Mouse (Mus musculus) Patski (cell line): Measurements from ENCODE around the gene Gm10964. TPM values are rescaled to one million over a fixed set of nuclear protein-coding genes. Genes with fewer than 3 reads are reported as not detected.
A peak's percentile ranks its signal among the peaks of the same experiment; 100 is the strongest.
"Not testable (repeated sequence)": the region's sequence is repeated elsewhere in the genome, so short reads cannot be mapped to it uniquely, and the experiment has no call there.

Experiments
- ATAC-seq: fragments of 100-300 bp; one replicate; pipeline ENCODE4 v1.8.0; 2021
- CTCF ChIA-PET: fragments of 350-600 bp; sonication (Branson Sonifier 250); formaldehyde crosslinking; loops from one replicate; lab custom pipeline; 2022; ENCODE audit warnings: inconsistent platforms; lab: Charles Lee
- POLR2A ChIA-PET: fragments of 350-600 bp; sonication (Branson Sonifier 250); formaldehyde crosslinking; loops from one replicate; lab custom pipeline; 2022; ENCODE audit warnings: antibody characterized with exemption, inconsistent platforms; lab: Charles Lee
- DNase-seq: peaks from one replicate; pipeline ENCODE4 v3.0.0-alpha.2; 2011; ENCODE audit warnings: low read depth, low spot score
- H3K27me3 ChIP-seq: fragments of 371-371 bp; one replicate; pipeline ENCODE4 v1.5.1; 2021
- CTCF ChIP-seq: fragments of 100-300 bp; IDR thresholded peaks from one replicate; pipeline ENCODE4 v1.5.1; 2021
- in situ Hi-C: fragments of 300-500 bp; cut with MboI; formaldehyde crosslinking; loops from 3 replicates; pipeline ENCODE4 v1.11.1; 2018; ENCODE audit warnings: low pct_unique_long_range_greater_than_20kb, mixed read lengths
- polyA plus RNA-seq: library from polyadenylated mRNA; unstranded; gene quantifications from one replicate; pipeline ENCODE4 v1.2.3, GENCODE M21; 2021

Gene Gm10964
- polyA plus RNA-seq, 1 experiment from 2014 or later, result not detected

- no peak for ATAC-seq
- CTCF ChIA-PET, result interaction anchor here (1.0 to 2.4 kb wide), 5 partner anchors 10 to 362 kb away, joined by 3 to 9 read pairs (median 4); no protein-coding TSS in a partner anchor
- in situ Hi-C loops, result no loop called here
- no peak for TF ChIP-seq CTCF
- POLR2A ChIA-PET, result interaction anchor here (0.6 to 3.5 kb wide), 3 partner anchors 14 to 106 kb away, joined by 4 to 25 read pairs (median 6); no protein-coding TSS in a partner anchor
- no peaks in the 10 kb centered on the region for H3K27me3 ChIP-seq
- DNase-seq, result no peak
These were observed 49.9 kb downstream of the Gm10964 start for GRCm38 (mm10) chr3:103789096-103789495.

DNA sequence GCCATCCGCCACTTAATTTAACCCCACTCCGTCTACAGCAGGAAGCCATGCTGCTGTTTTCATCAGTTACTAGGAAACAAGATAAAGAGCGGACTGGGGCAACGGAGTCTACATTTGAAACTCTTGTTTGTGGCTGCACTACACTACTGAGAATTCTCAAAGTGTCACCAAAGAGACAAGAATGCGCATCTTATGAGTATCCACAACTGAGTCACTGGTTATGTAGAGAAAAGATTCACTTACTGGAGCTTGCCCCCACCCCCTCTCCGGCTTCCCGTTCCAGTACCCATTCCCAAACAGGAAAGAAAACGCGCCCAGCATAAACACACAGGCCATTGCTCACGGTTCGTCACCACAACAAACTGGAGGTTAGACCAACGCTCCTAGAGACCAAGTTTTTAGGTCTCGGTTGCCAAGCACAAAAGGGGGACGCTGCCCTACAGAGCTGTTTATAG, 50.8 kb downstream of the Gm10964 start:
- ChIA-PET CTCF (interaction anchor here (2.0 to 2.4 kb wide), 3 partner anchors 11 to 115 kb away, joined by 4 to 9 read pairs (median 8); no protein-coding TSS in a partner anchor), POLR2A (interaction anchor here (1.0 to 3.5 kb wide), 8 partner anchors 12 to 26 kb away, joined by 3 to 25 read pairs (median 4); partner anchors contain the start of genes Ap4b1, Dclre1b and Gm43064)
- DNase-seq, result no peak
- no peaks in the 10 kb centered on the region for H3K27me3 ChIP-seq
- in situ Hi-C loops, result no loop called here
- no peak for TF ChIP-seq CTCF
- ATAC-seq, result peak; percentile 48

GRCm38 (mm10) chr3:103790346-103791145, 51.4 kb downstream of the Gm10964 start:
- ATAC-seq, result peak; percentile 36
- POLR2A ChIA-PET, result interaction anchor here (1.0 to 3.5 kb wide), 7 partner anchors 12 to 27 kb away, joined by 3 to 25 read pairs (median 5); partner anchors contain the start of genes Ap4b1, Dclre1b and Gm43064
- CTCF ChIA-PET, result interaction anchor here (2.0 to 2.4 kb wide), 3 partner anchors 12 to 115 kb away, joined by 4 to 9 read pairs (median 8); no protein-coding TSS in a partner anchor

DNA sequence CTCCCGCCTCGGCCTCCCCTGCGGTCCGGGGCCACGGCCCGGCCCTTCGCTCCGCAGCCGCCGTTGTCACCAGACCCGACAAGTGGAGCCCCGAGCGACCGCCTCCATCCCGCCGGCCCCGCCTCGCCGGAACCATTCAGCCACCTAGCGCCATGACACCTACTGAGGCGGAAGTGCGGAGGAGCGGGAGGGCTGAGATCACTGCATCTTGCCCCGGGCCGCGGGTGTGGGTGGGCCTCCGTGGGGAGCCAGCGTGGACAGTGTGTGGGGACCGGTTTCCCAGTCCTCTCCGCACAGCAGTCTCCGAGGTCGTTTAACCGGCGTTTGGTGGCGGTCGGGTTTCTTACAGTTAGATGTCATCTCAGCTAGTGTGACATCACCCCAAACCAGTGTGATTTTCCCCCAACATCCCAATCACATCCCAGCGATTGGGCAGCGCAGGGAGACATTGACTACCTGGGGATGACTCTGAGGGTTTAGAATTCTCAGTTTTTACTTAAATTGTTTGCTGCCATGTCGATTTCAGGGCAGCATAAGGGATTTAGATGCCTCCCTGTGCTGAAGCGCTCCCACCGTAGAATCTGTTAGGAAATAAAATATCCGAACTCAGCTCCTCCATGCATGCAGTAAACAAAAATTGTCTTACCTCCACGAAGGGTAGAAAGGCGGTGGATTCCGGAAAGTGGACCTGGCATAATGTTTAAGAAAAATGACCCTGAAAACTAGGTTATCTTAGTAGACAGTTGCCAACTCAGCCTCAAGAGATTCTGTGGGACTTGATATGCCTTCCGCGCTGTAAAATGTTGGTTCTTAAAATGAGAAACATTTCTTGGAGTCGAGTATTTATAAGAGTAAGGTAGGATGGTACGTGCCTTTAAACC, 52.3 kb downstream of the Gm10964 start, which contains the start of gene Hipk1:
Gene Hipk1, minus strand, starts transcription at position 334 of the 881 bp plus-strand sequence.
- POLR2A ChIA-PET, result interaction anchor here (1.0 to 3.5 kb wide), 5 partner anchors 12 to 28 kb away, joined by 4 to 25 read pairs (median 5); partner anchors contain the start of genes Ap4b1, Dclre1b and Gm43064
- in situ Hi-C loops, result no loop called here
- H3K27me3 ChIP-seq, result no peaks in the 10 kb centered on the region
- DNase-seq, result no peak
- ATAC-seq, result peak; percentile 88
- CTCF ChIA-PET, result interaction anchor here (2.4 kb wide), 1 partner anchor 18 kb away, joined by 8 read pairs; no protein-coding TSS in a partner anchor
- no peak for TF ChIP-seq CTCF

More at GRCm38 (mm10) chr3:103790346-103791145, 51.4 kb downstream of the Gm10964 start:
- in situ Hi-C loops, result no loop called here
- no peaks in the 10 kb centered on the region for H3K27me3 ChIP-seq
- no peak for DNase-seq
- peak; percentile 13 for TF ChIP-seq CTCF

GRCm38 (mm10) chr3:103792111-103792406, 52.9 kb downstream of the Gm10964 start:
- H3K27me3 ChIP-seq, DNase-seq, CTCF ChIA-PET, ATAC-seq, in situ Hi-C loops: not testable (repeated sequence)
- POLR2A ChIA-PET, result interaction anchor here (3.5 kb wide), 1 partner anchor 11 kb away, joined by 25 read pairs; no protein-coding TSS in a partner anchor

- no peak for TF ChIP-seq CTCF
- DNase-seq (no peak), ATAC-seq (no peak)
- in situ Hi-C loops, result no loop called here
- ChIA-PET CTCF (interaction anchor here (1.3 kb wide), 1 partner anchor 9 kb away, joined by 3 read pairs; no protein-coding TSS in a partner anchor), POLR2A (no interaction called here)
- H3K27me3 ChIP-seq, result no peaks in the 10 kb centered on the region
These were observed 53.4 kb downstream of the Gm10964 start for GRCm38 (mm10) chr3:103792566-103792965.

Other genes with a start within 250 kb of the Gm10964 start
- gene Syt6, start 164.1 kb upstream of the Gm10964 start, polyA plus RNA-seq, result not detected
- 7.4 TPM for gene Atg4a-ps, start 93.3 kb upstream of the Gm10964 start, polyA plus RNA-seq
- gene Olfml3, start 1.4 kb upstream of the Gm10964 start, polyA plus RNA-seq, result 3.5 TPM
- gene Hipk1, start 52.2 kb downstream of the Gm10964 start, polyA plus RNA-seq, result 80.5 TPM
- 12.0 TPM for gene Dclre1b, start 70.1 kb downstream of the Gm10964 start, polyA plus RNA-seq
- 25.7 TPM for gene Ap4b1, start 70.2 kb downstream of the Gm10964 start, polyA plus RNA-seq
- gene Gm43064, start 70.2 kb downstream of the Gm10964 start, polyA plus RNA-seq, result 0.55 TPM
- 0.35 TPM for gene Bcl2l15, start 93.2 kb downstream of the Gm10964 start, polyA plus RNA-seq
- gene Ptpn22, start 120.4 kb downstream of the Gm10964 start, polyA plus RNA-seq, result 1.7 TPM
- gene Rsbn1, start 174.8 kb downstream of the Gm10964 start, polyA plus RNA-seq, result 13.9 TPM
- gene Phtf1, start 228.7 kb downstream of the Gm10964 start, polyA plus RNA-seq, result 75.0 TPM